Mouse (Mus musculus) lung, adult 2 months (tissue): ENCODE data around the gene Zcwpw1. TPM values are rescaled to one million over a fixed set of nuclear protein-coding genes. Genes with fewer than 3 reads are reported as not detected.
"Not testable (repeated sequence)": the region's sequence is repeated elsewhere in the genome, so short reads cannot be mapped to it uniquely, and the experiment has no call there.

Experiments
- DNase-seq: peaks from one replicate; pipeline ENCODE4 v3.0.0; 2022
- H3K4me1 ChIP-seq: fragments of 200-500 bp; 2 replicates; pipeline ENCODE4 v1.6.1; 2011; ENCODE audit warnings: low read length; ENCODE audit not compliant: control insufficient read depth, insufficient read depth
- H3K4me3 ChIP-seq: fragments of 200-500 bp; replicated peaks from 2 replicates; pipeline ENCODE3; 2011; ENCODE audit warnings: low read depth, mild to moderate bottlenecking, control low read depth, low read length; ENCODE audit errors: extremely low read depth
- CTCF ChIP-seq: fragments of 200-500 bp; IDR thresholded peaks from 2 replicates; pipeline ENCODE4 v1.5.1; 2011; ENCODE audit warnings: mild to moderate bottlenecking, low read length, control low read depth; ENCODE audit not compliant: insufficient read depth
- POLR2A ChIP-seq: fragments of 200-500 bp; IDR thresholded peaks from 2 replicates; pipeline ENCODE4 v1.6.1; 2011; ENCODE audit warnings: low read depth, mild to moderate bottlenecking, control low read depth, low read length, borderline replicate concordance; ENCODE audit errors: extremely low read depth
- WGBS: fragments of 180-500 bp; shearing (Covaris S2); methylation state at CpG from one replicate; pipeline ENCODE4 v1.1.7; 2018; 5-methylcytosine and 5-hydroxymethylcytosine counted together
- polyA plus RNA-seq: library from polyadenylated mRNA; depleted of rRNA; stranded (reverse); fragments of >200 nt; gene quantifications from 2 replicates; pipeline ENCODE4 v1.2.3, GENCODE M21; 2012

Gene Zcwpw1
- polyA plus RNA-seq, 1 experiment: 0.60 TPM

- DNase-seq: no peak
- 70% methylated on average over 4 of the region's 4 CpGs for WGBS
- no peaks in the 10 kb centered on the region; the same call in 1 of the 2 replicates for H3K4me1 ChIP-seq
- TF ChIP-seq POLR2A (no peak), CTCF (no peak)
- H3K4me3 ChIP-seq: no peak overlapping the region
These were observed 43.5 kb downstream of the Zcwpw1 start for GRCm38 (mm10) chr5:137831106-137831505.

- TF ChIP-seq CTCF: no peak
- TF ChIP-seq POLR2A: no peak
- DNase-seq: no peak
- Histone ChIP-seq H3K4me1 (no peaks in the 10 kb centered on the region; the same call in 1 of the 2 replicates), H3K4me3 (no peak overlapping the region)
- 68% methylated on average over 6 of the region's 6 CpGs for WGBS
These were observed 43.9 kb downstream of the Zcwpw1 start for GRCm38 (mm10) chr5:137831506-137831905.

GRCm38 (mm10) chr5:137833500-137833899, 45.9 kb downstream of the Zcwpw1 start:
- Histone ChIP-seq H3K4me3 (no peak overlapping the region), H3K4me1 (no peaks in the 10 kb centered on the region; the same call in 1 of the 2 replicates)
- WGBS: 29% methylated on average over 4 of the region's 4 CpGs
- no peak for TF ChIP-seq CTCF
- no peak for TF ChIP-seq POLR2A
- DNase-seq: no peak

GRCm38 (mm10) chr5:137835966-137836520, 48.4 kb downstream of the Zcwpw1 start, which contains the start of gene Pilra:
Gene Pilra (minus strand): TSS chr5:137836281.
- H3K4me3 ChIP-seq, DNase-seq, H3K4me1 ChIP-seq: not testable (repeated sequence)
- WGBS: 52% methylated on average over 2 of the region's 2 CpGs

- Histone ChIP-seq H3K4me3 (no peak overlapping the region), H3K4me1 (no peaks in the 10 kb centered on the region; the same call in 1 of the 2 replicates)
- no peak for TF ChIP-seq CTCF
- no peak for TF ChIP-seq POLR2A
- no peak for DNase-seq
These were observed 49.0 kb downstream of the Zcwpw1 start for GRCm38 (mm10) chr5:137836611-137837010.

- not testable (repeated sequence) for H3K4me1 ChIP-seq, H3K4me3 ChIP-seq, DNase-seq
These were observed 49.5 kb downstream of the Zcwpw1 start for GRCm38 (mm10) chr5:137837110-137837509.

- H3K4me3 ChIP-seq, H3K4me1 ChIP-seq, DNase-seq: not testable (repeated sequence)
- 89% methylated on average over 1 of the region's 1 CpGs for WGBS
These were observed 62.7 kb downstream of the Zcwpw1 start for GRCm38 (mm10) chr5:137850313-137850712.

- not testable (repeated sequence) for H3K4me1 ChIP-seq, H3K4me3 ChIP-seq, DNase-seq
- WGBS: 44% methylated on average over 3 of the region's 3 CpGs
These were observed 67.3 kb downstream of the Zcwpw1 start for GRCm38 (mm10) chr5:137854907-137855306.

- DNase-seq, H3K4me3 ChIP-seq, H3K4me1 ChIP-seq: not testable (repeated sequence)
- WGBS: 48% methylated on average over 5 of the region's 5 CpGs
These were observed 69.3 kb downstream of the Zcwpw1 start for GRCm38 (mm10) chr5:137856870-137857269.

GRCm38 (mm10) chr5:137857960-137858710, 70.5 kb downstream of the Zcwpw1 start, which contains the start of gene Pilrb1:
Gene Pilrb1 (minus strand): TSS chr5:137858106.
- 65% methylated on average over 2 of the region's 2 CpGs for WGBS
- not testable (repeated sequence) for H3K4me3 ChIP-seq, H3K4me1 ChIP-seq, DNase-seq

- not testable (repeated sequence) for H3K4me1 ChIP-seq, DNase-seq, H3K4me3 ChIP-seq
- WGBS: 82% methylated on average over 1 of the region's 1 CpGs
These were observed 76.4 kb downstream of the Zcwpw1 start for GRCm38 (mm10) chr5:137864008-137864407.

GRCm38 (mm10) chr5:137868600-137868999, 81.0 kb downstream of the Zcwpw1 start:
- DNase-seq, H3K4me1 ChIP-seq, H3K4me3 ChIP-seq: not testable (repeated sequence)
- WGBS: 51% methylated on average over 2 of the region's 2 CpGs

GRCm38 (mm10) chr5:137871644-137872380, 84.2 kb downstream of the Zcwpw1 start, which contains the start of gene Pilrb2:
Gene Pilrb2 (minus strand): TSS chr5:137871815.
- H3K4me1 ChIP-seq, DNase-seq, H3K4me3 ChIP-seq: not testable (repeated sequence)
- 71% methylated on average over 3 of the region's 3 CpGs for WGBS
